Mouse (Mus musculus) small intestine, adult 2 months (tissue): ENCODE measurements at regions not wholly inside any gene's neighbourhood (a gene's known extent, or its start where the extent isn't known, plus 50 kb on each side); places are given as distances from the start of the nearest gene placed in this dataset.

ENCODE experiments used
- H3K27ac ChIP-seq: fragments of 200-500 bp; 2 replicates; pipeline ENCODE4 v1.5.1; 2012; ENCODE audit warnings: low read depth, low read length, control low read depth, inconsistent platforms; ENCODE audit not compliant: insufficient read depth
- H3K27me3 ChIP-seq: fragments of 200-500 bp; 2 replicates; pipeline ENCODE4 v1.6.1; 2012; ENCODE audit warnings: mild to moderate bottlenecking, moderate library complexity, low read length, inconsistent platforms; ENCODE audit not compliant: control insufficient read depth, insufficient read depth
- H3K36me3 ChIP-seq: fragments of 200-500 bp; 2 replicates; pipeline ENCODE4 v1.6.1; 2012; ENCODE audit warnings: mild to moderate bottlenecking, low read length, control low read depth, inconsistent platforms; ENCODE audit not compliant: control insufficient read depth, insufficient read depth
- H3K4me1 ChIP-seq: fragments of 200-500 bp; 2 replicates; pipeline ENCODE4 v1.6.1; 2012; ENCODE audit warnings: low read length, inconsistent platforms, mixed read lengths; ENCODE audit not compliant: control insufficient read depth, insufficient read depth, insufficient read length
- H3K4me3 ChIP-seq: fragments of 200-500 bp; 2 replicates; pipeline ENCODE4 v1.5.1; 2012; ENCODE audit warnings: low read depth, mild to moderate bottlenecking, control low read depth, inconsistent platforms, low read length, moderate library complexity
- CTCF ChIP-seq: fragments of 200-500 bp; IDR thresholded peaks from 2 replicates; pipeline ENCODE4 v1.5.1; 2012; ENCODE audit warnings: low read depth, mild to moderate bottlenecking, control low read depth, inconsistent platforms, low read length, moderate library complexity, mixed read lengths; ENCODE audit not compliant: insufficient replicate concordance, insufficient read length; ENCODE audit errors: extremely low read depth
- POLR2A ChIP-seq: fragments of 200-500 bp; IDR thresholded peaks from 2 replicates; pipeline ENCODE4 v1.6.1; 2012; ENCODE audit warnings: low read depth, mild to moderate bottlenecking, control low read depth, inconsistent platforms, low read length, moderate library complexity
- WGBS: fragments of 180-500 bp; shearing (Covaris S2); methylation state at CpG from one replicate; pipeline ENCODE4 v1.1.7; 2018; 5-methylcytosine and 5-hydroxymethylcytosine counted together

GRCm38 (mm10) chr9:120818726-120819317 lies 110.2 kb upstream of the Ctnnb1 start:
- TF ChIP-seq POLR2A (no peak), CTCF (peak; percentile 24; the same call in 1 of the 2 replicates)
- Histone ChIP-seq H3K36me3 (no peaks in the 10 kb centered on the region), H3K27me3 (no peaks in the 10 kb centered on the region), H3K4me1 (peaks cover 2% of the 10 kb centered on the region), H3K4me3 (no peak overlapping the region), H3K27ac (no peak overlapping the region)
- 64% methylated on average over 22 of the region's 22 CpGs for WGBS

GRCm38 (mm10) chr9:120820892-120821291 lies 108.1 kb upstream of the Ctnnb1 start:
- H3K36me3 ChIP-seq = no peaks in the 10 kb centered on the region
- TF ChIP-seq POLR2A (no peak), CTCF (no peak)
- 59% methylated on average over 6 of the region's 6 CpGs for WGBS
- no peak overlapping the region for H3K4me3 ChIP-seq
- no peak overlapping the region for H3K27ac ChIP-seq
- H3K4me1 ChIP-seq = peaks cover 12% of the 10 kb centered on the region
- H3K27me3 ChIP-seq = no peaks in the 10 kb centered on the region

DNA sequence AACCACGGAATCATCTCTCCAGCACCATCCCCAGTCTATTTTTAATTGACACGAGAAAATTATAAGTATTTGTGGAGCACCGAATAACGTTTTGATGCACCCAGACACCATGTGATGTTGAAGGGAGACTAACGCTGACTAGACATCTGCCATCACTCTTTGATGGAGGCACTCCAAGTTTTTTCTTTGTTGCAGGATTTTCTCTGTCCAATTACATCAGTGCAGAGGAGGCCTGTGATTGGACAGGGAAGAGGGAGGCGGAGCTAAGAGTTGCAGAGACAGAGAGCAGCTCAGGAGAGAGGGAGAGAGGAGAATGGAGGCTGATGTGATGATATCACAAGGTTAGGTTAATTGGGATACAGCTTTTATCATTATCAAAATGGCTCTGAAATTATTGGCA lies 105.6 kb upstream of the Ctnnb1 start:
- no peaks in the 10 kb centered on the region for H3K36me3 ChIP-seq
- H3K4me1 ChIP-seq = peaks cover 20% of the 10 kb centered on the region; the same call in 1 of the 2 replicates
- H3K27me3 ChIP-seq = no peaks in the 10 kb centered on the region
- H3K4me3 ChIP-seq = no peak overlapping the region
- H3K27ac ChIP-seq = no peak overlapping the region
- WGBS = 76% methylated on average over 6 of the region's 6 CpGs
- TF ChIP-seq CTCF = no peak
- TF ChIP-seq POLR2A = no peak

DNA sequence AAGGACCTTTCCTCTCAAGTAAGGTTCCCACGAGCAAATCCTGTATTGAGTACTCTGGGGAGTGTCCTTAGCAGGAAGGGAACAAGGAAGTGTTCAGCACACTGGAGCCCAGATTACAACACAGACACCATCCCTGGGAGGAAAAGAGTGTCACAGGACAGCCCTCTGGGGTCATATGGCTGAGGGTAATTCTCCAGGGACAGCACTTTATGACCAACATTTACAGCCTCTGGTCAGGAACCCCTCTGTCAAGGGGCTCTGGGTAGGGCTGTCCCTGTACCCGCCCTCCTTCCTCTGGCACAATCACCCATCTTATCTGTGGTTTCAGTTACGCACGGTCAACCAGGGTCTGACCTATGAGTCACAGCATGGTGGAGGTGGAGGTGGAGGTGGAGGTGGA lies 102.8 kb upstream of the Ctnnb1 start:
- Histone ChIP-seq H3K36me3 (no peaks in the 10 kb centered on the region), H3K4me1 (peaks cover 29% of the 10 kb centered on the region), H3K27ac (peak overlapping the region; percentile 71), H3K27me3 (no peaks in the 10 kb centered on the region), H3K4me3 (no peak overlapping the region)
- TF ChIP-seq CTCF (no peak), POLR2A (no peak)
- WGBS = 18% methylated on average over 4 of the region's 4 CpGs

- Histone ChIP-seq H3K4me1 (peaks cover 23% of the 10 kb centered on the region), H3K27me3 (no peaks in the 10 kb centered on the region), H3K4me3 (no peak overlapping the region), H3K36me3 (no peaks in the 10 kb centered on the region), H3K27ac (peak overlapping the region; percentile 38)
- 12% methylated on average over 5 of the region's 5 CpGs for WGBS
- TF ChIP-seq CTCF (no peak), POLR2A (no peak)
Measured at GRCm38 (mm10) chr9:120830526-120830925, 98.5 kb upstream of the Ctnnb1 start.

- Histone ChIP-seq H3K4me1 (peaks cover 9% of the 10 kb centered on the region), H3K27me3 (no peaks in the 10 kb centered on the region), H3K4me3 (no peak overlapping the region), H3K27ac (no peak overlapping the region), H3K36me3 (no peaks in the 10 kb centered on the region)
- TF ChIP-seq POLR2A (no peak), CTCF (no peak)
- WGBS = 79% methylated on average over 9 of the region's 9 CpGs
Measured at GRCm38 (mm10) chr9:120834166-120834565, 94.8 kb upstream of the Ctnnb1 start.

GRCm38 (mm10) chr9:120835621-120836020 lies 93.4 kb upstream of the Ctnnb1 start:
- TF ChIP-seq CTCF (no peak), POLR2A (no peak)
- H3K27ac ChIP-seq = no peak overlapping the region
- H3K36me3 ChIP-seq = no peaks in the 10 kb centered on the region
- H3K27me3 ChIP-seq = no peaks in the 10 kb centered on the region
- H3K4me1 ChIP-seq = peaks cover 4% of the 10 kb centered on the region
- no peak overlapping the region for H3K4me3 ChIP-seq
- WGBS = 87% methylated on average over 4 of the region's 4 CpGs

DNA sequence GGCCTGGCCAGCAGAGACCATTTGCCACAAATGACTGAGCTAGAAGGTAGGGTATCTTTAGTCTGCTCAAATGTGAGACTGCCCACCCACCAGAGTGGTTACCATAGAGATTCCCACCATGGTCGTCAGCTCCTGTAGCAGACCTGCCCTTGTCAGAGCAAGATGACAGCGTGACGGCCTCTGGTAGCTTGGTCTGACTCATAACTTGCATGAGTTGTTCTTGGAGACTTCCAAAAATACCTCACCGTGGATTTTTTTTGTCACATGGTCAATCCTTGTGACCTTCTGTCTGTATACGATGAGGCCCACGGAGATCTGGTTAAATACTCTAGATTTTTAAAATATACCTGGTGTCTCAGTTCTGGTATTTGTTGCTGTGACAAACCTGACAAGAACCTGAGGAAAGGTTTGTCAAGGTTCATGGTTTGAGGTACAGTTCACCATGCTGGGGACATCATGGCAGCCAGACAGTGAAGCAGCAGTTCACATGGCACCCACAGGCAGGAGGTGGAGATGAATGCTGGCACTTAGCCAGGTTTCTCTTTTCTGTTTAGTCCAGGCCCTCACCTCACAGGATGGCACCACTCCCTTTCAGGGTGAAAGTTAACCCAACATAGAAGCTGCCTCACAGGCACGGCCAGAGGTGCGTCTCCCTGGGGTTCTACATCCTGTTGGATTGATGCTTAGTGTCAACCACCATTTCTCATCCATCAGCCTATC lies 91.4 kb upstream of the Ctnnb1 start:
- WGBS = 94% methylated on average over 8 of the region's 8 CpGs
- no peak for TF ChIP-seq CTCF
- no peak overlapping the region for H3K4me3 ChIP-seq
- no peaks in the 10 kb centered on the region for H3K36me3 ChIP-seq
- no peaks in the 10 kb centered on the region for H3K27me3 ChIP-seq
- H3K27ac ChIP-seq = no peak overlapping the region
- no peaks in the 10 kb centered on the region for H3K4me1 ChIP-seq
